Mouse (Mus musculus) testis, adult 2 months (tissue): ENCODE results near the gene Trit1.

ENCODE experiments used
- CTCF ChIP-seq: fragments of 200-500 bp; IDR thresholded peaks from 2 replicates; pipeline ENCODE4 v1.5.1; 2012; ENCODE audit warnings: low read depth, mild to moderate bottlenecking, inconsistent platforms, low read length, moderate library complexity; ENCODE audit not compliant: control insufficient read depth, insufficient read depth, insufficient replicate concordance
- POLR2A ChIP-seq: fragments of 200-500 bp; IDR thresholded peaks from 2 replicates; pipeline ENCODE4 v1.6.1; 2012; ENCODE audit warnings: low read depth, mild to moderate bottlenecking, inconsistent platforms, low read length, moderate library complexity; ENCODE audit not compliant: control insufficient read depth

DNA sequence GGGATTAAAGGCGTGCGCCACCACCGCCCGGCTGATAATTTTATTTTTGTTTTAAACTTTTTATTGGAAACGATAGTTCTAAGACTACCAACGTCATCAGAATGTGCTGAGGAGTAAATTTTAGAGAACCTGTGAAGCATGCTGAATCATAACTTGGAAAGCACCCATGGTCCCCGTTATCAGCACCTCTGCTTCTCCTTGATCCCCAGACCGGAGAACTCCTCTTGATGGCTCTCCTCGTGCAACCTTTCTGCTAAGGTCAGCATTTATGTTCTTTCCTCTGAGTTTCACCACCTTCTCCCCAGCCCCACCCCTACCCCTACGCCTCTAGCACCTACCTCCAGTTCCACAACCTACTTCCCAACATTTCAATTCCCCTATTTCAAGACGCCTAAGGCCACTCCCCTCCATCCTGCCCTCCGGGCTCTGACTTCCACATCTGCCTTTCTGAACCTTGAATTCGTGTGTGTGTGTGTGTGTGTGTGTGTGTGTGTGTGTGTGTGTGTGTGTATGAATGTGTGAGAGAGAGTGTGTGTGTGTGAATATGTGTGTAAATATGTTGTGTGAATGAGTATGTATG lies 67.0 kb downstream of the Trit1 start:
- TF ChIP-seq CTCF (no peak), POLR2A (no peak)
